21 mouse cellular contexts compared by ENCODE assay signal in genomic region chr16:93061475-93062179, GRCm38 (mm10).
A peak's percentile ranks its signal among the peaks of the same experiment; 100 is the strongest.
DNase-seq lines count a peak whose midpoint lies in the region; ATAC-seq and TF ChIP-seq lines count a peak whose summit lies in the region.
"Had no signal": no experiment of that assay in that cellular context is flagged by ENCODE, and none has a peak within 500 bp of the region (broad histone marks: within the 10 kb centered on the region; RNA-seq: fewer than 3 reads in every experiment).

No protein-coding gene starts in this region.

- WGBS in liver, embryonic 13.5 days (ENCODE audit: insufficient replicate concordance): 43% methylated on average over 4 of the region's 4 CpGs
- 78% methylated on average over 4 of the region's 4 CpGs for WGBS in liver, postnatal 0 days (ENCODE audit: insufficient replicate concordance)
- 51% methylated on average over 4 of the region's 4 CpGs for WGBS in liver, embryonic 15.5 days (ENCODE audit: insufficient replicate concordance)
- 72% methylated on average over 4 of the region's 4 CpGs for WGBS in embryonic facial prominence, embryonic 10.5 days
- 87% methylated on average over 4 of the region's 4 CpGs for WGBS in forebrain, embryonic 14.5 days

- peak; percentile 84 for ATAC-seq in liver, embryonic 13.5 days (ENCODE audit: low read depth)
- no peak for ATAC-seq in liver, postnatal 0 days
- ATAC-seq in erythroblast, adult 5-6 weeks (replicated peaks; ENCODE audit: low FRiP score, poor library complexity, severe bottlenecking): peak; percentile 26; the same call in 1 of the 2 replicates
- peak; percentile 73 for ATAC-seq in liver, embryonic 15.5 days (ENCODE audit: insufficient read depth)
- ATAC-seq in forebrain, embryonic 14.5 days: no peak
- ATAC-seq: forebrain, embryonic 16.5 days had no signal

- no peaks in the 10 kb centered on the region for H3K36me3 ChIP-seq in liver, embryonic 13.5 days
- no peaks in the 10 kb centered on the region for H3K36me3 ChIP-seq in liver, postnatal 0 days (replicated peaks; ENCODE audit: insufficient read depth, low read length)
- no peaks in the 10 kb centered on the region for H3K36me3 ChIP-seq in liver, embryonic 15.5 days (replicated peaks)
- H3K36me3 ChIP-seq in embryonic facial prominence, embryonic 10.5 days (replicated peaks): no peaks in the 10 kb centered on the region
- no peaks in the 10 kb centered on the region for H3K36me3 ChIP-seq in forebrain, embryonic 14.5 days (ENCODE audit: control insufficient read depth, insufficient read depth, low read length)
- H3K36me3 ChIP-seq: embryonic facial prominence, embryonic 13.5 days; embryonic facial prominence, embryonic 15.5 days; forebrain, embryonic 10.5 days; forebrain, embryonic 12.5 days had no signal

- 0 out of 2 replicates have a peak overlapping the region, but pooled peaks have one; percentile 9 for H3K27ac ChIP-seq in liver, embryonic 13.5 days
- no peak overlapping the region for H3K27ac ChIP-seq in liver, postnatal 0 days (ENCODE audit: low read depth)
- H3K27ac ChIP-seq in liver, embryonic 15.5 days (replicated peaks): no peak overlapping the region
- H3K27ac ChIP-seq in embryonic facial prominence, embryonic 10.5 days (replicated peaks): no peak overlapping the region
- H3K27ac ChIP-seq in forebrain, embryonic 14.5 days (ENCODE audit: low read depth, low read length): no peak overlapping the region
- H3K27ac ChIP-seq: embryonic facial prominence, embryonic 13.5 days; embryonic facial prominence, embryonic 15.5 days; forebrain, embryonic 10.5 days; forebrain, embryonic 12.5 days had no signal

- no peak overlapping the region for H3K4me3 ChIP-seq in liver, embryonic 13.5 days (replicated peaks)
- no peak overlapping the region for H3K4me3 ChIP-seq in liver, postnatal 0 days (ENCODE audit: low read depth, low read length)
- H3K4me3 ChIP-seq in liver, embryonic 15.5 days (replicated peaks): no peak overlapping the region
- no peak overlapping the region for H3K4me3 ChIP-seq in embryonic facial prominence, embryonic 10.5 days
- no peak overlapping the region for H3K4me3 ChIP-seq in forebrain, embryonic 14.5 days (ENCODE audit: low read depth, low read length)
- H3K4me3 ChIP-seq: embryonic facial prominence, embryonic 13.5 days; embryonic facial prominence, embryonic 15.5 days; forebrain, embryonic 10.5 days; forebrain, embryonic 12.5 days had no signal

- no peak for DNase-seq in liver, embryonic 13.5 days
- DNase-seq in liver, postnatal 0 days: no peak
- DNase-seq in c-Kit-positive CD71-positive TER-119-positive erythroid progenitor cells, embryonic 14.5 days (ENCODE audit: low spot score): peak; percentile 3
- DNase-seq in embryonic facial prominence, embryonic 10.5 days (ENCODE audit: low spot score): no peak
- no peak for DNase-seq in forebrain, embryonic 14.5 days (ENCODE audit: low spot score)
- no peak for DNase-seq in thymus, postnatal 0 days (ENCODE audit: low spot score)
- DNase-seq: adrenal gland, adult 2 months; adrenal gland, postnatal 10 days; adrenal gland, postnatal 25 days; cerebellum, adult 11-12 months; cerebellum, adult 2 months; cerebellum, adult 9-10 months; cerebellum, postnatal 10 days; cerebellum, postnatal 25 days had no signal

- H3K4me1 ChIP-seq in liver, embryonic 13.5 days (replicated peaks): peaks cover 9% of the 10 kb centered on the region
- H3K4me1 ChIP-seq in liver, postnatal 0 days (ENCODE audit: insufficient read depth): no peaks in the 10 kb centered on the region
- H3K4me1 ChIP-seq in liver, embryonic 15.5 days (replicated peaks): no peaks in the 10 kb centered on the region
- 0 out of 2 replicates have a peak, but pooled peaks cover 8% of the 10 kb centered on the region for H3K4me1 ChIP-seq in embryonic facial prominence, embryonic 10.5 days
- no peaks in the 10 kb centered on the region for H3K4me1 ChIP-seq in forebrain, embryonic 14.5 days (ENCODE audit: control insufficient read depth, insufficient read depth, low read length)
- H3K4me1 ChIP-seq: embryonic facial prominence, embryonic 15.5 days; forebrain, embryonic 10.5 days; forebrain, embryonic 12.5 days had no signal

- TF ChIP-seq CTCF in liver, postnatal 0 days (IDR thresholded peaks at IDR 0.05; ENCODE audit: low read depth): no peak

- TF ChIP-seq EP300 in liver, postnatal 0 days (IDR thresholded peaks at IDR 0.05; ENCODE audit: low read depth): no peak

- no peak overlapping the region for H3K4me2 ChIP-seq in liver, embryonic 13.5 days
- H3K4me2 ChIP-seq in liver, postnatal 0 days (ENCODE audit: low read depth, low read length): no peak overlapping the region
- H3K4me2 ChIP-seq in liver, embryonic 15.5 days: no peak overlapping the region
- H3K4me2 ChIP-seq in forebrain, embryonic 14.5 days (ENCODE audit: low read length): no peak overlapping the region
- H3K4me2 ChIP-seq: embryonic facial prominence, embryonic 13.5 days; embryonic facial prominence, embryonic 15.5 days; forebrain, embryonic 12.5 days had no signal

- H3K9me3 ChIP-seq in liver, embryonic 13.5 days (replicated peaks): no peaks in the 10 kb centered on the region
- H3K9me3 ChIP-seq in liver, postnatal 0 days (ENCODE audit: low read length): no peaks in the 10 kb centered on the region
- no peaks in the 10 kb centered on the region for H3K9me3 ChIP-seq in liver, embryonic 15.5 days (replicated peaks)
- H3K9me3 ChIP-seq in embryonic facial prominence, embryonic 10.5 days: no peaks in the 10 kb centered on the region
- H3K9me3 ChIP-seq in forebrain, embryonic 14.5 days (replicated peaks; ENCODE audit: control insufficient read depth, low read length): no peaks in the 10 kb centered on the region
- H3K9me3 ChIP-seq: embryonic facial prominence, embryonic 13.5 days; embryonic facial prominence, embryonic 15.5 days; forebrain, embryonic 10.5 days; forebrain, embryonic 12.5 days had no signal

- H3K9ac ChIP-seq in liver, embryonic 13.5 days: no peak overlapping the region
- H3K9ac ChIP-seq in liver, postnatal 0 days (replicated peaks): no peak overlapping the region
- no peak overlapping the region for H3K9ac ChIP-seq in liver, embryonic 15.5 days
- no peak overlapping the region for H3K9ac ChIP-seq in forebrain, embryonic 14.5 days (ENCODE audit: low read length)
- H3K9ac ChIP-seq: embryonic facial prominence, embryonic 13.5 days; embryonic facial prominence, embryonic 15.5 days; forebrain, embryonic 12.5 days had no signal

- 0 out of 2 replicates have a peak, but pooled peaks cover 2% of the 10 kb centered on the region for H3K27me3 ChIP-seq in liver, embryonic 13.5 days
- no peaks in the 10 kb centered on the region for H3K27me3 ChIP-seq in liver, postnatal 0 days (ENCODE audit: insufficient read depth, low read length)
- H3K27me3 ChIP-seq in liver, embryonic 15.5 days: peaks cover 9% of the 10 kb centered on the region
- peaks cover 21% of the 10 kb centered on the region for H3K27me3 ChIP-seq in embryonic facial prominence, embryonic 10.5 days (replicated peaks; ENCODE audit: low read depth, poor library complexity, severe bottlenecking)
- no peaks in the 10 kb centered on the region for H3K27me3 ChIP-seq in forebrain, embryonic 14.5 days (replicated peaks; ENCODE audit: control insufficient read depth, insufficient read depth, low read length)

Comparison
In these comparisons a context has a peak if more than half of its experiments do, and no peak if none do; other contexts are left out.
1. ATAC-seq: peak in liver, embryonic 13.5 days (single experiment), erythroblast, adult 5-6 weeks (single experiment) and liver, embryonic 15.5 days (single experiment); none in liver, postnatal 0 days (single experiment) and forebrain, embryonic 14.5 days (single experiment).